Mouse (Mus musculus) naive thymus-derived CD4-positive, alpha-beta T cell, adult 2 months (primary cell): ENCODE measurements around the gene Relt.
A peak's percentile ranks its signal among the peaks of the same experiment; 100 is the strongest.

Source experiments
- DNase-seq: peaks from one replicate; pipeline ENCODE4 v3.0.0-alpha.2; 2011; ENCODE audit warnings: low read depth

Relt gene

DNA sequence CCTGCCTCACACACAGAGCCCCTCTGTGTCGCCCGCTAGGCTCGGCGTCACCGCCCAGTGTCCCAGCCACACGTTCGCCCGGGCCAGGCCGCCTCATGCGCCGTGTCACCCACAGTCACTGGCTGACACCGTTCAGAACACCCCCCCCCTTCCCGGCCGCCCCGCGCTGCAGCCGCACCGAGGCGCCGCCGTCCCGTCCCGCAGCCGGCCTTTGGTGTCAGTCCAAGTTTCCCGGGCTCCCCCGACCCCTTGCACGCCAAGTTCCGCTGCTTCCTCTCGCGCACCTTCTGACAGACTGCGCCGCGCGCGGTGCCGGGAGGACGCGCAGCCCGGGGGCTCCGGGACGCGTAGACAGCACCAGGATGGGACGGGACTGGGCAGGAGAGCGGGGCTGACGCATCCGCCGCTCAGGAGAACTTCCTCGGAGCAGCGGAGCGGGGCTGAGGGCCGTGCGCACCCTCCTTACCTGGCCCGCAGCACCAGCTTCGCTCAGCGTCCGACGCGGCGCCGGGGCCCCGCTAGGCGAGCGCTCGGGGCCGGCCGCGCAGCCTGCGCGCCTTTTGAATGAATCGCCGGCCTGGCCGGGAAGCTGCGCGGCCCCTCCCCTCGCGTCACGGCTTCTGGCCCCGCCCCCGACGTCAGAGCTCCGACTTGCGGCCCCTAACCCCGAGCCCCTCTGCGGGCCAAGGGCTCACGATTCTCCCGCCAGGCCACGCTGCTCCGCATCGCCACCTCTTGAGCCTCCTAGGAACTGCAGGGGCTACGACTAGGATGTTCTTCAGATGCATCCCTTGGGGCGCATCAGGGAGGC lies at the start of gene Relt:
Gene Relt (minus strand): TSS at position 619 of the 811 bp plus-strand sequence.
- DNase-seq, result peak; percentile 99

GRCm38 (mm10) chr7:100911791-100912190 lies 48.5 kb upstream of the Relt start:
- no peak for DNase-seq

DNA sequence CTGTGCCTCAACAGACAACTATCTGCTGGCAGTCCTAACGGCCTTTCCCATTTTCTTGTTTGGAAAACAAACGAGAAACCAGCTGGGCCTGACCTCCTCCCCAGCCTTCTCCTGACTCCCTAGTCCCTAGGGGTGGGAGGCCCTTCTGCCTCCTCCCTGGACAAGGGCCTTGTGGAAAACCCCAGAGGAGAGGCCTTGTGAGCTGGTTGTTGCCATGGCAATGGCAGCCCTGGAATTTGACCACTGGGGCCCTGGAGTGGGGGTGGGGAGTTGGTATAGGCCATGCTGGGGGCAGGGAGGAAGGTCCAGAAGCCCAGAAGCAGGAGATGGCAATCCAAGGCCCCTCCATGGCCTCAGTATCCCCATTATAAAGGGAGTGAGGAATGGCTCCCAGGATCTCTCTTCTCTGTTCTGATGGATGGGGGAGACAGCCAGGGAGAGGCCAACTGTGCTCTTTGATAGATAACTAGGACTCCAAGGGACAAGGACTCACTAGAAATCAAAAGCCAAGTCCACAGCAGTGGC lies 48.1 kb upstream of the Relt start:
- no peak for DNase-seq

- DNase-seq, result peak; percentile 29
Measured at GRCm38 (mm10) chr7:100908567-100908966, 45.3 kb upstream of the Relt start.

DNA sequence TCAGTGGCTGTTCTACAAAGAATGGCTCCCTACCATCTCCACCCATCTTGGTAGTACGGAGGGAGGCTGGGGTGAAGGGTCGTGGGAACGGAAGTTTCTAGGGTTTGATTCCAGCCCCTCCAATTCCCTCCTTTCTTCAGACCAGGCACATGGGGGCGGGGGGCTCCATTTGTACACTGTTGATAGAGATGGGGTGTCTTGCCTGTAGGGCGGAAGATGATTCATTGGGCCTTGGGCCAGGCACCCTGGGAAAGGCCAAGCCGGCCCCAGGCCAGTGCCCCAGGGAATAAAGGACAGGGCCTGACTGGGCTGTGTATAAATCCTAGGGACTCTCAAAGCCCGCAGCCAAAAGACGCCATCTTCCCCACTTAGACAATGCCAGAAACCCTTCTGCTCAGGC lies 44.8 kb upstream of the Relt start:
- DNase-seq, result no peak

- DNase-seq, result peak; percentile 88
Measured at GRCm38 (mm10) chr7:100907231-100907630, 44.0 kb upstream of the Relt start.

GRCm38 (mm10) chr7:100906029-100906789 lies 43.0 kb upstream of the Relt start:
- no peak for DNase-seq

- no peak for DNase-seq
Measured at GRCm38 (mm10) chr7:100905037-100905436, 41.8 kb upstream of the Relt start.

GRCm38 (mm10) chr7:100904612-100905011 lies 41.4 kb upstream of the Relt start:
- DNase-seq, result no peak

DNA sequence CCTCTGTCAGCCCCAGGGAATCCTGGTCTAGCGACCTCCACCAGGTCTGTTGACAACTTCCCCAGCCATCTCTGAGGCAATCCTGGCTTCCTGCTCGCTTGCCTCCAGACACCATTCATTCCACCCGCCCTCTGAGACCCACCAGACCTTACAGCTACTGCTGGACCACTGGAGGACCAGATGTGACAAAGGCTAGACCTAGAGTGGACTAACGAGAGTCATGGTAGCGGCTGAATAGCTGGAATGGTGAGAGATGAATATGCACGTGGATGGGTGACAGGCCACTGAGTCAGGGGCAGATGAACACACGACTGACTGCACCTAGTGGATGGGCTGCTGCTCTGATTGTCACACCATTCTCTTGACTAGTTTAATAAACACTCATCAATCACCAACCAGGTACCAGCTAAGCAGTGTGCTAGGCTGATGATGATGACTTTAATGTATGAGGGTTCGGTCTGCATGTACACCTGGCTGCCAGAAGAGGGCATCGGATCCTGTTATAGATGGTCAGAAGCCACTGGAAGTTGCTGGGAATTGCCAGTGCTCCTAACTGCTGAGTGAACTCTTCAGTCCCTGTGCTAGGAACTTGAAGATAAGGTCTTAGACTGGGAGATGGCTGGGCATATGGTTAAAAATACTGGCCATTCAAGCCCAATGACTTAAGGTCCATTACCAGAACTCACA lies 39.3 kb upstream of the Relt start:
- DNase-seq, result no peak

DNA sequence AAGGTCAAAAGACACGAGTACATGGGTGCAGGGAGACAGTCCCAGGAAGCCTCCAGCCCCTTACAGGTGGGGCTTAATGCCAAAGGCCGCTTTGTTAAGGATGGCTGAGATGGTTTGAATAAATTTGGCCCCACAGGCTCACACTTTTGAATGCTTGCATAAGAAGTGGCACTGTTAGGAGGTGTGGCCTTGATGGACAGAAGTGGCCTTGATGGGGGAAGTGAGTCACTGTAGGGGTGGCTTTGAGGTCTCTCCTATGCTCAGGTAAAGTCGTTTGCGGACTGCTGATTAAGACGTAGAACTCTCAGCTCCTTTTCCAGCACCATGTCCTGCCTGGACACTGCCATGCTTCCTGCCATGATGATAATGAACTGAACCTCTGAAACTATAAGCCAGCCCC lies 34.6 kb upstream of the Relt start:
- no peak for DNase-seq

DNA sequence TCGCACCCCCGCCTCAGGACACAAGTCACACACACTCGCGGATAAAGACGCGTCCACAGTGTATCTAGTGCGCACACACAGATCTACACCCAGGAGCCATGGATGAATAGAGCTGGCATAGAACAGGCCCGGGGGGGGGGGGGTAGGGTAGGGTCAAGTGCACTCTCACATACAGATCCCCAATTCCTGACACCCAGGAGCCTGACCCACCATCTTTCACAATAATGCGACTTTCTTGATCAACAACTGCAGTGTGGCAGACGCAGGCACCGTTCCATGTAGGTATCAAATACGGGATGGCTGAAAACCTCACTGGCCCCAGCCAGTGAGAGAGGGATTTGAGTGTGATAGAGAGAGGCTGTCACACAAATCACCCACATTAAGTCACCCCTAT lies 31.6 kb upstream of the Relt start:
- no peak for DNase-seq

GRCm38 (mm10) chr7:100894057-100894832 lies 31.0 kb upstream of the Relt start:
- DNase-seq, result no peak

DNA sequence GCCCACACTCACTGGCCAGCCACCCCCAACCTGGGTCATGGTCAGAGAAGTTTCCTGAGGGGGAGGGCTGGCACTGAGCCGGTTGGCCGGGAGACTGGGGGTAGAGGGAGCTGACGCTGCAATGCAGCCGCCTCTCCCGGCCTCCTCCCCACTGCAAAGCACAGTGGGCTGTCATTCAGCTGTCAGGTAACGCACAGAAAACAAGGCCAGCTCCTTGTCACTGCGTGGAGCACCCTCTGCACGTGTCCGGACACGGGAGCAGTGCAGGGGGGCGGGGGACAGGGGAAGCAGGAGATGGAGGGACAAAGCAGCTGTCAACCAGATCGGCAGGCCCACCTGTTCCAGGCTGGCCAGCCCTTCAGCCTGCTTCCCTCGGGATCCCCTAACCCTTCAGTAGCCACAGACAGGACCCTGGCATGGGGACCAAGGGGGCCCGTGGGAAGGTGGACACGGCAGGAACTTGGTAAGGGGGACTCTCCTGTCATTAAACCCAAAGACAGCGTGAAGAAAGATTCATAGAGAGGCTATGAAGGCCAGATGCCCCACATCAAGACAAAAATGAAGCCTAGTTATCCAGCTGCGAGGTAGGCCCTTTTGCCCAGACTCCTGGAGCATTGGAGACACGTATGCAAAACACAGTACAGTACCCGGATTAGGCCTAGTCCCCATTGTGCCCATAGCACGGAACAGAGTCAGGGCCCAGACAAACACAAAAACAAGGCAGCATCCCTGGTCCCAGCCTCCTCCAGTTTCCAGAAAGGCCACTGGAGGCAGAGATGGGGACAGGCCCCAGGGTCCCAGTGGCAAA lies 30.2 kb upstream of the Relt start:
- no peak for DNase-seq

DNA sequence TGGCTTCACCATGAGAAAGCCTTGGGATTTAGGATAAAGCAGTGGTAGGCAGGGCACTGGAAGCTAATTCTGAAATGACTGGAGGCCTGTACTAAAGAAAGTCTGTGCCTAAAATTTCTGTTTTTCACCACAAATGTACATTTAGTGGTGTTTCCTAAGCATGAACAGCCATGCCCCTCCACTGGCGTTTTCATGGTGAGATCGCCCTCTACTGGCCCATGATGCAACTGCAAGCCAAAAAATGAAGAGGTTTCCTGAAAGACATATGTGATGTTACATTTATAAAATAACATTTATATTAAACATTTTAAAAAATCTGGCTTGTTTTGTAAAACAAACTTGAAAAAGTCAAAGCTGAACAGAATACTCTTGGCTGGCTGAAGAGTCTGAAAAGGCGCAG lies 23.3 kb upstream of the Relt start:
- peak; percentile 81 for DNase-seq

GRCm38 (mm10) chr7:100884460-100884859 lies 21.2 kb upstream of the Relt start:
- DNase-seq, result no peak

- no peak for DNase-seq
Measured at GRCm38 (mm10) chr7:100881950-100882349, 18.7 kb upstream of the Relt start.

GRCm38 (mm10) chr7:100881531-100881930 lies 18.3 kb upstream of the Relt start:
- no peak for DNase-seq

- DNase-seq, result peak; percentile 76
Measured at GRCm38 (mm10) chr7:100879595-100879994, 16.3 kb upstream of the Relt start.

DNA sequence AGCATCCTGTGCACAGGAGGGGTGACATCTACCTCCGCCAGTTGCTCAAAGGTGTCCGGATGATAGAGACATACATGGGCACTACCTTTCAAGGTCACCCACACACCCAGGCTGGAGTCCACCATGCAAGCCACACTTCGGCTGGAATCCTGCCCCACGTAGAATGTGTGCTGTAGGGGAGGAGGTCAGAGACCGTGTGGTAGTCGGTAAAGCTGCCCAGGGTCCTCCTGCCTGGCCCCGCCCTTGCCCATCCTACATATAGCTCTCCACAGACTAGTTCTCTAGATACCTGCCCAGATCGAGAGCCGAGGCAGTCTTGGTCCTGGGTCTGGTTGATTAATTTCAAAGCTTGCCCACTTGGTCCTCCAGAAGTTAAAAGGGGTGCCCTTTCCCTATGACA lies 13.5 kb upstream of the Relt start:
- DNase-seq, result no peak

- no peak for DNase-seq
Measured at GRCm38 (mm10) chr7:100876293-100876692, 13.0 kb upstream of the Relt start.
